Mouse (Mus musculus) lung, adult 2 months (tissue): Measurements from ENCODE around the gene Cdkn2aip. TPM values are rescaled to one million over a fixed set of nuclear protein-coding genes. Genes with fewer than 3 reads are reported as not detected.

Source experiments
- DNase-seq: peaks from one replicate; pipeline ENCODE4 v3.0.0; 2022
- H3K4me1 ChIP-seq: fragments of 200-500 bp; 2 replicates; pipeline ENCODE4 v1.6.1; 2011; ENCODE audit warnings: low read length; ENCODE audit not compliant: control insufficient read depth, insufficient read depth
- H3K4me3 ChIP-seq: fragments of 200-500 bp; replicated peaks from 2 replicates; pipeline ENCODE3; 2011; ENCODE audit warnings: low read depth, mild to moderate bottlenecking, control low read depth, low read length; ENCODE audit errors: extremely low read depth
- CTCF ChIP-seq: fragments of 200-500 bp; IDR thresholded peaks from 2 replicates; pipeline ENCODE4 v1.5.1; 2011; ENCODE audit warnings: mild to moderate bottlenecking, low read length, control low read depth; ENCODE audit not compliant: insufficient read depth
- POLR2A ChIP-seq: fragments of 200-500 bp; IDR thresholded peaks from 2 replicates; pipeline ENCODE4 v1.6.1; 2011; ENCODE audit warnings: low read depth, mild to moderate bottlenecking, control low read depth, low read length, borderline replicate concordance; ENCODE audit errors: extremely low read depth
- whole genome bisulfite sequencing: fragments of 180-500 bp; shearing (Covaris S2); methylation state at CpG from one replicate; pipeline ENCODE4 v1.1.7; 2018; 5-methylcytosine and 5-hydroxymethylcytosine counted together
- polyA plus RNA-seq: library from polyadenylated mRNA; depleted of rRNA; stranded (reverse); fragments of >200 nt; gene quantifications from 2 replicates; pipeline ENCODE4 v1.2.3, GENCODE M21; 2012; rRNA removed

Cdkn2aip gene
- polyA plus RNA-seq: 9.6 and 16.3 TPM in 2 replicates

- under 1% methylated on average over 109 of the region's 114 CpGs for WGBS
- TF ChIP-seq CTCF (no peak), POLR2A (peak; percentile 95)
- H3K4me3 ChIP-seq: peak within 1 kb of the TSS; percentile 93
- peaks cover 3% of the 10 kb centered on the region; the same call in 1 of the 2 replicates for H3K4me1 ChIP-seq
- peak; percentile 96 for DNase-seq
These were observed at the start of gene Cdkn2aip for GRCm38 (mm10) chr8:47713761-47714745. Gene Cdkn2aip (minus strand): TSS chr8:47713932.

GRCm38 (mm10) chr8:47763194-47763593 lies 49.5 kb upstream of the Cdkn2aip start:
- DNase-seq: no peak
- WGBS: 42% methylated on average over 9 of the region's 9 CpGs
- H3K4me3 ChIP-seq: no peak overlapping the region
- peaks cover 2% of the 10 kb centered on the region; the same call in 1 of the 2 replicates for H3K4me1 ChIP-seq
- TF ChIP-seq POLR2A (no peak), CTCF (no peak)

- H3K4me3 ChIP-seq: no peak overlapping the region
- WGBS: 46% methylated on average over 11 of the region's 11 CpGs
- no peak for TF ChIP-seq CTCF
- no peak for TF ChIP-seq POLR2A
These were observed 47.0 kb upstream of the Cdkn2aip start for GRCm38 (mm10) chr8:47760685-47761084.

GRCm38 (mm10) chr8:47760186-47760585 lies 46.5 kb upstream of the Cdkn2aip start:
- TF ChIP-seq POLR2A: no peak
- no peak for TF ChIP-seq CTCF
- Histone ChIP-seq H3K4me1 (peaks cover 2% of the 10 kb centered on the region; the same call in 1 of the 2 replicates), H3K4me3 (no peak overlapping the region)
- WGBS: 77% methylated on average over 4 of the region's 4 CpGs
- no peak for DNase-seq

More at GRCm38 (mm10) chr8:47760685-47761084, 47.0 kb upstream of the Cdkn2aip start:
- peaks cover 2% of the 10 kb centered on the region; the same call in 1 of the 2 replicates for H3K4me1 ChIP-seq
- no peak for DNase-seq

GRCm38 (mm10) chr8:47753121-47753520 lies 39.4 kb upstream of the Cdkn2aip start:
- Histone ChIP-seq H3K4me1 (no peaks in the 10 kb centered on the region), H3K4me3 (no peak overlapping the region)
- 86% methylated on average over 3 of the region's 3 CpGs for WGBS
- no peak for TF ChIP-seq CTCF
- no peak for TF ChIP-seq POLR2A
- no peak for DNase-seq

- 47% methylated on average over 14 of the region's 14 CpGs for WGBS
- peak; percentile 22; the same call in 1 of the 2 replicates for TF ChIP-seq CTCF
- no peak for TF ChIP-seq POLR2A
- H3K4me1 ChIP-seq: no peaks in the 10 kb centered on the region
- H3K4me3 ChIP-seq: no peak overlapping the region
- DNase-seq: no peak
These were observed 36.4 kb upstream of the Cdkn2aip start for GRCm38 (mm10) chr8:47750096-47750495.

GRCm38 (mm10) chr8:47749491-47749890 lies 35.8 kb upstream of the Cdkn2aip start:
- DNase-seq: no peak
- no peak for TF ChIP-seq CTCF
- no peak for TF ChIP-seq POLR2A
- Histone ChIP-seq H3K4me1 (no peaks in the 10 kb centered on the region), H3K4me3 (no peak overlapping the region)
- 63% methylated on average over 8 of the region's 8 CpGs for WGBS

- TF ChIP-seq POLR2A: no peak
- TF ChIP-seq CTCF: no peak
- H3K4me3 ChIP-seq: no peak overlapping the region
- no peak for DNase-seq
- H3K4me1 ChIP-seq: no peaks in the 10 kb centered on the region
- WGBS: 73% methylated on average over 12 of the region's 12 CpGs
These were observed 32.6 kb upstream of the Cdkn2aip start for GRCm38 (mm10) chr8:47746304-47746703.

- Histone ChIP-seq H3K4me1 (no peaks in the 10 kb centered on the region), H3K4me3 (no peak overlapping the region)
- WGBS: 37% methylated on average over 6 of the region's 6 CpGs
- no peak for TF ChIP-seq CTCF
- TF ChIP-seq POLR2A: no peak
- no peak for DNase-seq
These were observed 32.1 kb upstream of the Cdkn2aip start for GRCm38 (mm10) chr8:47745848-47746247.
